Mouse (Mus musculus): ENCODE results near the gene Sertad2. TPM values are rescaled to one million over a fixed set of nuclear protein-coding genes. Genes with fewer than 3 reads are reported as not detected.
A peak's percentile ranks its signal among the peaks of the same experiment; 100 is the strongest.

The Sertad2 gene
- polyA plus RNA-seq, 1 experiment: 36.4 TPM

- H3K4me3 ChIP-seq (ENCODE audit: insufficient read depth, low read length): no peak overlapping the region
- TF ChIP-seq POLR2A (IDR thresholded peaks at IDR 0.05; ENCODE audit: low read depth, low read length): no peak
- TF ChIP-seq CTCF (IDR thresholded peaks at IDR 0.05; ENCODE audit: borderline replicate concordance, insufficient read depth, low read length): no peak
- H3K4me1 ChIP-seq (ENCODE audit: control insufficient read depth, insufficient read depth, low read length): peaks cover 25% of the 10 kb centered on the region
- H3K27ac ChIP-seq (ENCODE audit: insufficient read depth, low read length): 0 out of 2 replicates have a peak overlapping the region, but pooled peaks have one; percentile 13
Measured at GRCm38 (mm10) chr11:20647902-20648625, 105.0 kb downstream of the Sertad2 start.

GRCm38 (mm10) chr11:20649477-20649876, 106.4 kb downstream of the Sertad2 start:
- Histone ChIP-seq H3K4me3 (ENCODE audit: insufficient read depth, low read length) (no peak overlapping the region), H3K27ac (ENCODE audit: insufficient read depth, low read length) (no peak overlapping the region), H3K4me1 (ENCODE audit: control insufficient read depth, insufficient read depth, low read length) (peaks cover 23% of the 10 kb centered on the region)
- no peak for TF ChIP-seq POLR2A (IDR thresholded peaks at IDR 0.05; ENCODE audit: low read depth, low read length)
- no peak for TF ChIP-seq CTCF (IDR thresholded peaks at IDR 0.05; ENCODE audit: borderline replicate concordance, insufficient read depth, low read length)

- Histone ChIP-seq H3K4me1 (ENCODE audit: control insufficient read depth, insufficient read depth, low read length) (peaks cover 22% of the 10 kb centered on the region), H3K27ac (ENCODE audit: insufficient read depth, low read length) (no peak overlapping the region), H3K4me3 (ENCODE audit: insufficient read depth, low read length) (no peak overlapping the region)
- TF ChIP-seq CTCF (IDR thresholded peaks at IDR 0.05; ENCODE audit: borderline replicate concordance, insufficient read depth, low read length) (no peak), POLR2A (IDR thresholded peaks at IDR 0.05; ENCODE audit: low read depth, low read length) (no peak)
Measured at GRCm38 (mm10) chr11:20650006-20650639, 107.1 kb downstream of the Sertad2 start.

GRCm38 (mm10) chr11:20651166-20651565, 108.1 kb downstream of the Sertad2 start:
- TF ChIP-seq CTCF (IDR thresholded peaks at IDR 0.05; ENCODE audit: borderline replicate concordance, insufficient read depth, low read length): no peak
- no peak for TF ChIP-seq POLR2A (IDR thresholded peaks at IDR 0.05; ENCODE audit: low read depth, low read length)
- peaks cover 16% of the 10 kb centered on the region for H3K4me1 ChIP-seq (ENCODE audit: control insufficient read depth, insufficient read depth, low read length)

GRCm38 (mm10) chr11:20655795-20656710, 113.0 kb downstream of the Sertad2 start:
- H3K4me1 ChIP-seq (ENCODE audit: control insufficient read depth, insufficient read depth, low read length): peaks cover 4% of the 10 kb centered on the region
- H3K4me3 ChIP-seq (ENCODE audit: insufficient read depth, low read length): no peak overlapping the region
- H3K27ac ChIP-seq (ENCODE audit: insufficient read depth, low read length): no peak overlapping the region
- TF ChIP-seq POLR2A (IDR thresholded peaks at IDR 0.05; ENCODE audit: low read depth, low read length): no peak

More at GRCm38 (mm10) chr11:20651166-20651565, 108.1 kb downstream of the Sertad2 start:
- Histone ChIP-seq H3K4me3 (ENCODE audit: insufficient read depth, low read length) (no peak overlapping the region), H3K27ac (ENCODE audit: insufficient read depth, low read length) (peak overlapping the region; percentile 79)

- no peak overlapping the region for H3K27ac ChIP-seq (ENCODE audit: insufficient read depth, low read length)
Measured at GRCm38 (mm10) chr11:20656711-20657057, 113.6 kb downstream of the Sertad2 start.

GRCm38 (mm10) chr11:20659094-20659493, 116.0 kb downstream of the Sertad2 start:
- TF ChIP-seq CTCF (IDR thresholded peaks at IDR 0.05; ENCODE audit: borderline replicate concordance, insufficient read depth, low read length): no peak
- TF ChIP-seq POLR2A (IDR thresholded peaks at IDR 0.05; ENCODE audit: low read depth, low read length): no peak
- no peak overlapping the region for H3K4me3 ChIP-seq (ENCODE audit: insufficient read depth, low read length)
- H3K4me1 ChIP-seq (ENCODE audit: control insufficient read depth, insufficient read depth, low read length): no peaks in the 10 kb centered on the region; the same call in 1 of the 2 replicates
- H3K27ac ChIP-seq (ENCODE audit: insufficient read depth, low read length): no peak overlapping the region

More at GRCm38 (mm10) chr11:20656711-20657057, 113.6 kb downstream of the Sertad2 start:
- H3K4me1 ChIP-seq (ENCODE audit: control insufficient read depth, insufficient read depth, low read length): no peaks in the 10 kb centered on the region; the same call in 1 of the 2 replicates
- H3K4me3 ChIP-seq (ENCODE audit: insufficient read depth, low read length): no peak overlapping the region
- no peak for TF ChIP-seq POLR2A (IDR thresholded peaks at IDR 0.05; ENCODE audit: low read depth, low read length)
- TF ChIP-seq CTCF (IDR thresholded peaks at IDR 0.05; ENCODE audit: borderline replicate concordance, insufficient read depth, low read length): no peak

- no peaks in the 10 kb centered on the region; the same call in 1 of the 2 replicates for H3K4me1 ChIP-seq (ENCODE audit: control insufficient read depth, insufficient read depth, low read length)
- no peak overlapping the region for H3K4me3 ChIP-seq (ENCODE audit: insufficient read depth, low read length)
- no peak for TF ChIP-seq POLR2A (IDR thresholded peaks at IDR 0.05; ENCODE audit: low read depth, low read length)
- no peak for TF ChIP-seq CTCF (IDR thresholded peaks at IDR 0.05; ENCODE audit: borderline replicate concordance, insufficient read depth, low read length)
- H3K27ac ChIP-seq (ENCODE audit: insufficient read depth, low read length): no peak overlapping the region
Measured at GRCm38 (mm10) chr11:20660111-20661097, 117.4 kb downstream of the Sertad2 start.

Measured in embryonic fibroblast, embryonic 13.5 days (primary cell).